Mouse (Mus musculus) neural tube, embryonic 11.5 days (tissue): ENCODE measurements around the gene Dlg2. TPM values are rescaled to one million over a fixed set of nuclear protein-coding genes. Genes with fewer than 3 reads are reported as not detected.

ENCODE experiments used
- ATAC-seq: fragments of 200-750 bp; cut with Nextera tagmentation; 2 replicates; pipeline ENCODE4 v1.8.0; 2017; ENCODE audit warnings: moderate number of reproducible peaks, mild to moderate bottlenecking, moderate TSS enrichment, moderate library complexity; ENCODE audit not compliant: insufficient read depth, low FRiP score, low TSS enrichment
- DNase-seq: peaks from one replicate; pipeline ENCODE4 v3.0.0-alpha.2; 2015; ENCODE audit warnings: low spot score
- H3K27ac ChIP-seq: fragments of 300-500 bp; sonication (generic); 2 replicates; pipeline ENCODE4 v1.5.1; 2014; ENCODE audit warnings: low read depth, mild to moderate bottlenecking, low read length
- H3K27me3 ChIP-seq: fragments of 300-500 bp; sonication (generic); 2 replicates; pipeline ENCODE4 v1.6.1; 2014; ENCODE audit warnings: mild to moderate bottlenecking, low read length, mixed read lengths; ENCODE audit not compliant: control insufficient read depth, insufficient read depth
- H3K36me3 ChIP-seq: fragments of 300-500 bp; sonication (generic); 2 replicates; pipeline ENCODE4 v1.6.1; 2014; ENCODE audit warnings: mild to moderate bottlenecking, low read length, moderate library complexity, mixed read lengths; ENCODE audit not compliant: control insufficient read depth, insufficient read depth
- H3K4me1 ChIP-seq: fragments of 300-500 bp; sonication (generic); 2 replicates; pipeline ENCODE4 v1.6.1; 2014; ENCODE audit warnings: low read length, mixed read lengths; ENCODE audit not compliant: control insufficient read depth, insufficient read depth
- H3K4me2 ChIP-seq: fragments of 300-500 bp; sonication (generic); 2 replicates; pipeline ENCODE4 v1.6.1; 2014; ENCODE audit warnings: low read depth, mild to moderate bottlenecking, moderate library complexity
- H3K4me3 ChIP-seq: fragments of 300-500 bp; sonication (generic); 2 replicates; pipeline ENCODE4 v1.5.1; 2014; ENCODE audit warnings: low read depth, low read length
- H3K9ac ChIP-seq: fragments of 300-500 bp; sonication (generic); 2 replicates; pipeline ENCODE4 v1.6.1; 2014; ENCODE audit warnings: mild to moderate bottlenecking, low read length
- H3K9me3 ChIP-seq: fragments of 300-500 bp; sonication (generic); 2 replicates; pipeline ENCODE4 v1.6.1; 2016; ENCODE audit warnings: low read length; ENCODE audit not compliant: control insufficient read depth
- WGBS: fragments of 180-500 bp; shearing (Covaris S2); extraction: QIAGEN DNeasy Blood & Tissue Kit; methylation state at CpG from one replicate; pipeline ENCODE4 v1.1.7; 2014; 5-methylcytosine and 5-hydroxymethylcytosine counted together
- polyA plus RNA-seq: library from polyadenylated mRNA; unstranded; fragments of >200 nt; fragmentation: Nextera tagmentation; extraction: Ambion mirVana; gene quantifications from 2 replicates; pipeline ENCODE4 v1.2.1, GENCODE M21; 2014

Dlg2 gene
- polyA plus RNA-seq, 1 experiment from 2014 or later = 5.1 TPM

DNA sequence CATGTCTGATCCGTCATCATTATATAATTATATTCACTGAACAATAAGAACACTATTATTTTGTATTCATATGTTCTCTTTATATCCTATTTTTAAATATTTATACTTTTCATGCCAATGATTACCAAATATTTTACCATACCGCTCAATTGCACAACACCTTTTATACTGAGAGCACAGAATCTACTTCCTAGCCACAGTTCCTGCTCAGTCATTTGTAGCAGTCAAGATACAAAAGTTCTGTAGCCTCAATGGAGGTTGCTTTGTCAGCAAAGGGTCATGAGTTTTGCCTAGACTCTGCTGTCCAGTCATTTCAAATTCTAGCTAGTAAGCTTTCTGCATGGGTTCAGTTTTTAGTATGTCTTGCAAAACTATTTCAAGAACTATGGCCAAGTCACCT is 6.1 kb downstream of the Dlg2 start:
- Histone ChIP-seq H3K9ac (no peak overlapping the region), H3K27me3 (no peaks in the 10 kb centered on the region), H3K27ac (no peak overlapping the region), H3K4me1 (no peaks in the 10 kb centered on the region), H3K9me3 (no peaks in the 10 kb centered on the region), H3K4me3 (no peak overlapping the region), H3K36me3 (no peaks in the 10 kb centered on the region), H3K4me2 (no peak overlapping the region)
- no peak for DNase-seq
- WGBS = 90% methylated on average over 2 of the region's 2 CpGs
- ATAC-seq = no peak

GRCm38 (mm10) chr7:90508124-90508523 is 31.7 kb downstream of the Dlg2 start:
- WGBS = 90% methylated on average over 3 of the region's 3 CpGs
- no peak for ATAC-seq
- Histone ChIP-seq H3K9me3 (no peaks in the 10 kb centered on the region), H3K27ac (no peak overlapping the region), H3K9ac (no peak overlapping the region), H3K27me3 (no peaks in the 10 kb centered on the region), H3K36me3 (no peaks in the 10 kb centered on the region), H3K4me2 (no peak overlapping the region), H3K4me1 (no peaks in the 10 kb centered on the region), H3K4me3 (no peak overlapping the region)
- no peak for DNase-seq

GRCm38 (mm10) chr7:90512293-90512692 is 35.8 kb downstream of the Dlg2 start:
- DNase-seq (no peak), ATAC-seq (no peak)
- Histone ChIP-seq H3K4me1 (no peaks in the 10 kb centered on the region), H3K9me3 (no peaks in the 10 kb centered on the region), H3K36me3 (no peaks in the 10 kb centered on the region), H3K4me3 (no peak overlapping the region), H3K4me2 (no peak overlapping the region), H3K27ac (no peak overlapping the region), H3K27me3 (no peaks in the 10 kb centered on the region), H3K9ac (no peak overlapping the region)

- Histone ChIP-seq H3K27ac (no peak overlapping the region), H3K9me3 (no peaks in the 10 kb centered on the region), H3K27me3 (no peaks in the 10 kb centered on the region), H3K4me1 (no peaks in the 10 kb centered on the region), H3K4me3 (no peak overlapping the region), H3K36me3 (no peaks in the 10 kb centered on the region), H3K4me2 (no peak overlapping the region), H3K9ac (no peak overlapping the region)
- WGBS = 64% methylated on average over 9 of the region's 9 CpGs
- no peak for DNase-seq
- ATAC-seq = no peak
Observed at GRCm38 (mm10) chr7:90539481-90540402, 63.3 kb downstream of the Dlg2 start.

DNA sequence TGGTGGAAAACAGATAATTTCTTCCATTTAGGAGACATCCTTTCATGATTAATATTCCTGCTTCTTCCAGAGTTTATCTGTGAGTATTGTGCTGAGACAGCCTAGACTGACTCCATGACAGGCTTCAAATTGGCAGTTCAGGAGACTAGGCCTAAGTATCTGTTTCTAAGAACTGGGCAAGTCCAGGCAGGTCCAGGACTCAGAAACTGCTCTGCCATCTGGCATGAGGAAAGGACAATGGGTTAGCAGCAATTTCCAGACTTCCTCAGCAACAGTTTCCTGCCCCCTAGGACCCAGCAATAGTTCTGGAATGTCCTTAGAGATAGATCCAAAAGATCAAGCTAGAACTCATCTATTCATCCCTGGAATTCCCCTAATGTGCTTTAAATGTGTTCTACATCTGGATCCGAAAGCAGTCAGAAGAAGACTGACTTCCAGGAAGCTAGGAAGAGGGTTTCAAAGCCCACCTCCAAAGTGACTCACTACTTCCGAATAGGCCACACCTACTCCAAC is 64.4 kb downstream of the Dlg2 start:
- Histone ChIP-seq H3K4me1 (no peaks in the 10 kb centered on the region), H3K27ac (no peak overlapping the region), H3K4me3 (no peak overlapping the region), H3K4me2 (no peak overlapping the region), H3K36me3 (no peaks in the 10 kb centered on the region), H3K27me3 (no peaks in the 10 kb centered on the region), H3K9me3 (no peaks in the 10 kb centered on the region), H3K9ac (no peak overlapping the region)
- DNase-seq = no peak
- 85% methylated on average over 2 of the region's 2 CpGs for WGBS
- ATAC-seq = no peak

GRCm38 (mm10) chr7:90553399-90553798 is 76.9 kb downstream of the Dlg2 start:
- H3K4me1 ChIP-seq = no peaks in the 10 kb centered on the region
- no peak overlapping the region for H3K4me3 ChIP-seq
- H3K9ac ChIP-seq = no peak overlapping the region
- ATAC-seq = no peak
- no peak for DNase-seq
- H3K27ac ChIP-seq = no peak overlapping the region
- H3K27me3 ChIP-seq = no peaks in the 10 kb centered on the region
- H3K36me3 ChIP-seq = no peaks in the 10 kb centered on the region
- no peak overlapping the region for H3K4me2 ChIP-seq
- no peaks in the 10 kb centered on the region for H3K9me3 ChIP-seq
- 91% methylated on average over 6 of the region's 6 CpGs for WGBS

DNA sequence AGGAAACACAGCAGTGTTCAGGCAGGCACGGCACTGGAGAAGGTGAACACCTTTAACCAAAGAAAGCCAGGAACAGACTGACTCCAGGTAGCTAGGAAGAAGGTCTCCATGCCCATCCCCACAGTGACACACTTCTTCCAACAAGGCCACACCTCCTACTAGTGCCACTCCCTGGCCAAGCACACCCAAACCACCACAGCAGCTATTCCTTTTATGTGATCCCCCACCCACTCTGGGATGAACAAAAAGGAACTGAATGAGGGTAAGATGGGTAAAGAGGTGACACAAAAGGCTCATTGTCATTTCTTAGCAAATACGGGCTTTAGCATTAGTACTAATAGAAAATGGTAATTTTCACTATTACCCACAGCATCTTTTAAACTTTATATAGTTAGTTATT is 77.9 kb downstream of the Dlg2 start:
- H3K4me2 ChIP-seq = no peak overlapping the region
- no peaks in the 10 kb centered on the region for H3K9me3 ChIP-seq
- H3K9ac ChIP-seq = no peak overlapping the region
- no peak overlapping the region for H3K4me3 ChIP-seq
- no peaks in the 10 kb centered on the region for H3K4me1 ChIP-seq
- WGBS = 77% methylated on average over 2 of the region's 2 CpGs
- ATAC-seq (no peak), DNase-seq (no peak)
- H3K27me3 ChIP-seq = no peaks in the 10 kb centered on the region
- H3K27ac ChIP-seq = no peak overlapping the region
- no peaks in the 10 kb centered on the region for H3K36me3 ChIP-seq

- Histone ChIP-seq H3K27me3 (no peaks in the 10 kb centered on the region), H3K4me2 (no peak overlapping the region), H3K27ac (no peak overlapping the region), H3K4me1 (no peaks in the 10 kb centered on the region), H3K9me3 (no peaks in the 10 kb centered on the region), H3K4me3 (no peak overlapping the region), H3K9ac (no peak overlapping the region), H3K36me3 (no peaks in the 10 kb centered on the region)
- no peak for ATAC-seq
- WGBS = 19% methylated on average over 7 of the region's 7 CpGs
- DNase-seq = peak; percentile 16
Observed at GRCm38 (mm10) chr7:90569130-90569529, 92.7 kb downstream of the Dlg2 start.

- Histone ChIP-seq H3K4me2 (no peak overlapping the region), H3K4me3 (no peak overlapping the region), H3K27ac (no peak overlapping the region), H3K36me3 (no peaks in the 10 kb centered on the region), H3K9me3 (no peaks in the 10 kb centered on the region), H3K9ac (no peak overlapping the region), H3K27me3 (no peaks in the 10 kb centered on the region), H3K4me1 (no peaks in the 10 kb centered on the region)
- DNase-seq = no peak
- no peak for ATAC-seq
- 74% methylated on average over 2 of the region's 2 CpGs for WGBS
Observed at GRCm38 (mm10) chr7:90587795-90588194, 111.3 kb downstream of the Dlg2 start.
